Mouse (Mus musculus) stomach, postnatal 0 days (tissue): ENCODE results near the gene Trem1.

Experiments used
- CTCF ChIP-seq: IDR thresholded peaks from 2 replicates; pipeline ENCODE4 v1.5.1; 2016; ENCODE audit warnings: antibody characterized with exemption, low read depth, mild to moderate bottlenecking, moderate library complexity
- EP300 ChIP-seq: optimal IDR thresholded peaks from 2 replicates; pipeline ENCODE3; 2016; ENCODE audit warnings: antibody characterized with exemption

GRCm38 (mm10) chr17:48203086-48203485 lies 29.5 kb upstream of the Trem1 start:
- TF ChIP-seq EP300 (no peak), CTCF (no peak)
